Mouse (Mus musculus): ENCODE results near the gene 1700042G07Rik.

Gene 1700042G07Rik

DNA sequence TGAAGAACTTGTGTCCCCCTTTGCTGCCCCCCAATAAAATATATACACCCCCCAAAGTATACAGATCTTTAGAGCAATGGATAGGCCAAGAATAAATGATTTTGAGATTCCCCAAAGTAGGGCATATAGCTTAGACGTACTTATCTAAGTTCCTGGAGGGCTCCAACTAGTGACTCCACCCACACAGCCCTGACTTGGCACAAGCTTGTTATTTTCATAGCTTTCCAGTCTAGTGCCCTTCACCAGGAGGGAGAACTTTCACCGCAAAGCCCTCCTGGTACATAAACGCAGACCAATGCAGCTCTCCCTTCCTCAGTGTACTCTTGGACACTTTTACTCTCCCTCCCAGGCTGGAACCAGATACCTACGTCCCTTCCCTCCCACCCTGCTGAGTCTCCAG, 11.0 kb upstream of the 1700042G07Rik start:
- DNase-seq (ENCODE audit: low spot score in 2 of 2), result no peak

GRCm38 (mm10) chr4:116164759-116165554, 8.2 kb upstream of the 1700042G07Rik start:
- DNase-seq (ENCODE audit: low spot score in 2 of 2), result no peak

DNA sequence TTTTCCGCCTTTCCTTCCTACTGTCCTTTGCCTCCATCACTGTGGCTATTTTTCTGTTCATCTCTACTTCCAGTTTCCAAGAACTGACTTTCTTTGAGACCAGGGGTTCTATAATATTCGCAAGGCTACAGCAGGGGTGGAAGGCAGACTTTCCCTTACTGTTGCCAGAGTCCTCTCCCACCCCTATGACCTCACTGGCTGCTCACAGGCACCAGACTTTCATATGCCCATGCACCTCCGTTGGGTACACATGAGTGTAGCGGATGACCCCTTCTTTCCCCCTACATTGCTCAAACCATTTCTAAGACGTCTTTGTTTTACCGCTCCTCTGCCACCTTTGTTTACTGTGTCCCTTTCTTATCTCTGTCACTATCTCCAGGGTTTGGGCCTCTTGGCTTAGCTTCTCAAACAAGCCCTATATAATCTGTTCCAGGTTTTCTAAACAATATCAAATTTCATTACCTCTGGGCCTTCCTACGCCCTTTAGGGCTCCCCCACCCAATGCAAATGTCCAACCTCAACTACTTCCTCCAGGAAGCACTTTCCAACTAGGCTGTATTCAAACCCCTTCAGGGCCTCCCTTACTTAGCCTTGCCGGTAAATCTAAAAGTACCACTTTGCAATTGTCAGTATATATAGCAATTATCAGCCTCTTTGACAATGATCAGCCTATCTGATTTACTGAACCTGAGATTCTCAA, 7.3 kb upstream of the 1700042G07Rik start:
- DNase-seq (ENCODE audit: low spot score in 2 of 2), result no peak

GRCm38 (mm10) chr4:116167404-116167803, 5.8 kb upstream of the 1700042G07Rik start, which contains the start of gene Tspan1:
Tspan1 (minus strand) TSS chr4:116167601.
- peak in 1 of 2 experiments; percentile 45 for DNase-seq (ENCODE audit: low spot score in 2 of 2)

GRCm38 (mm10) chr4:116168617-116169352, 4.4 kb upstream of the 1700042G07Rik start:
- DNase-seq (ENCODE audit: low spot score in 2 of 2), result peak; percentile 53 to 72

DNA sequence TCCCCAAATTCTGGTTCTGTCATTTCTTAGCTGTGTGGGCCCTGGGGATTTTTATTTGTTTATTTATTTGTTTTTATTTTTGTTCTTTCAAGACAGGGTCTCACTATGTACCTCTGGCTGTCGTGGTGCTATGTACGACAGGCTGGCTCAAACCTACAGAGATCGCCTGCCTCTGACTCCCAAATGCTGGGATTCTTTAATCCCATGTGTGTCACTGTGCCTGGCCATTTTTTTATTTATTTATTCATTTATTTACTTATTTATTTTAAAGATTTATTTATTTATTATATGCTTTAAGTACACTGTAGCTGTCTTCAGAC, 3.9 kb upstream of the 1700042G07Rik start:
- DNase-seq (ENCODE audit: low spot score in 2 of 2), result no peak

DNA sequence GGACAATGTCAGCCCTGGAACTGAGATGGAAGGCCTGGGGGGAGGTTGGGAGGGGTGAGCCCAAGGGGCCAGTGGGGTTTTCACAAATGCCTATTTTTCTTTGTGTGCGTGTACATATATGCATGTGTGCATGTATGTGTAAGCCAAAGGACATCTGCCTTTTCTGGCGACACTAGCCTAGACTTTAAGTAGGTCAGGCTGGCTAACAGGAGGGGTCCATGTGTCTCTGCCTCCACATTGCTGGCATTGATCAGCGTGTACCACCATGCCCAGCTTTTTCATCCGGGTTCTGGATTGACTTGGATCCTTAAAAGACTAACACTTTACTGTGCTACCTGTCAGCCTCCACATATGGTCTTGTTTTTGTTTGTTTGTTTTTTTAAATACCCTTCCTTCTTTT, 580 bp downstream of the 1700042G07Rik start:
- no peak for DNase-seq (ENCODE audit: low spot score in 2 of 2)

GRCm38 (mm10) chr4:116174466-116175116, 1.4 kb downstream of the 1700042G07Rik start:
- no peak for DNase-seq (ENCODE audit: low spot score in 2 of 2)

DNA sequence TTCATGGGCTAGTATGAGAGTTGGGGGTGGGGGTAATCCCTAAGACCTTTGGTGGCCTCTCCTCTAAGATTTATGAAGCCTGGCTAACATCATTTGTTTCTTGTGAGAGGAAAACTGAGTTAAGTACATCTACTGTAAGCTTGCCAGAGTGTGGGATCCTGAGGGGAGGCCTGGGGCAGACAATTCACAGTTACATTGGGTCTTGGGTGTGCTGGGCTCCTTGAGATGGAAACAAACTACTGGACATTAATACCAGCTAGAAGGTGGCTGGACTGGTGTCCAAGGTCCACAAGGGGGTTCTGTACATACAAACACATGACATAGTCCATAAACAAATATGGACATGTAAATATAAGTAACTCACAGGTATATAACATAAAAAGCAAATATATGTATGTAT, 2.0 kb downstream of the 1700042G07Rik start:
- DNase-seq (ENCODE audit: low spot score in 2 of 2), result no peak

DNA sequence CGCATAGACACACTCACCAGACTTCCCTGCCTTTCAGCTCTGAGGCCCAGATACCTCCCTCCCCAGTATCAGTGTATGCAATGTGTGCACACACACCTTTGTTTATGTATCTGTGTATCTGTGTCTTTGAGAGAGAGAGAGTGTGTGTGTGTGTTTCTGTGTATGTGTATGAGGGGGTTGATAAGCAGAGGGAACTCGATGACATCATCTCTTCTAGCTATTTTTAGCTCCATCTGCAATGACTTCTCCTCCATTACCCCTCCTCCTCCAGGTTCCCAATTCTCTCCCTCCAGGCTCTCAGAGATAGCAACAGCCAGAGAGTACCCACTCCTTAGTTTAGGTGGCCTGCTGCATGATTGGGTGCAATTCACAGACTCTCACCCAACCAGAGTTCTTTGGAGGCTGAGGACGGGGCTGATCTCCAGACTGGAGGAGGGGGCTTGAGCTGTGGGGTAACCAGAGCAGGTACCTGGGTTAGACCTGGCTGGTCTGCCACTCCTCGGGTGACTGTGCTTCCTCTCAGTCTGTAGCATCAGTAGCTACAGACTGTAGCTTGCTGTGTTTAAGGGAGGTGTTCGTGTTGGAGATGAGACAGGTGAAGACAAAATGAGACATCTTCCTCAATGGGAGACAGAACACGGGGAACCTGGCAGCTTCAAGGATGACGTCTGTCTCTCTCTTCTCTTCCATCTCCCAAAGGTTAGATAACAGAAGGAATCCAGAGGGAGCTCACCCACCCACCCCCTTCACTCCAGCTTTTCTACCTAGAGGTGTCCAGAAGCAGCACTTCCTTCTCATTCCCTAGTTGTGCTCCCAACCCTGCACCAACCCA, 2.8 kb downstream of the 1700042G07Rik start:
- no peak for DNase-seq (ENCODE audit: low spot score in 2 of 2)

DNA sequence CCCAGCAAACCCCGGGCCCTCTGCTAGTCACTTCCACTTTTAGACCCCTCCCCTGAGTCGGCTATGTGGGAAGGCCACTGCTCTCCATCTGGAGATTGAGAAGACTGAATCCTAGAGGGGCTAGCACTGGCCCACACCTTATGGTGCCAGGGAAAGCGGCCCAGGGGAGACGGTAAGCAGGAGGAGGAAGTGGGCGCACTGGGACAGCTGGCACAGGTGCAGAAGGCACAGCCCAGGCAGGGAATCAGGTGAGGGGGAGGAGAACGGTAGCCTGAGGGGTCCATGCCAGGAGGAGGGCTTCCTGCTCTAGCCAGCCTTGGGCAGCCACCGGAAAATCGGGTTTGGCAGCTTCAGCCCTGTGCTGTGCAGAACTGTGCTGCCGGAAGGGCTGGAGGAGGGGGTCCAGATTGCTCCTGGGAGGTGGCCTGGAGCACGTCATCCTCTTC, 3.4 kb downstream of the 1700042G07Rik start:
- DNase-seq (ENCODE audit: low spot score in 2 of 2), result peak; percentile 80

GRCm38 (mm10) chr4:116177140-116177539, 4.0 kb downstream of the 1700042G07Rik start:
- peak in 1 of 2 experiments; percentile 68 for DNase-seq (ENCODE audit: low spot score in 2 of 2)

- no peak for DNase-seq (ENCODE audit: low spot score in 2 of 2)
These were observed 8.9 kb downstream of the 1700042G07Rik start for GRCm38 (mm10) chr4:116182079-116182478.

GRCm38 (mm10) chr4:116182745-116183144, 9.6 kb downstream of the 1700042G07Rik start:
- no peak for DNase-seq (ENCODE audit: low spot score in 2 of 2)

DNA sequence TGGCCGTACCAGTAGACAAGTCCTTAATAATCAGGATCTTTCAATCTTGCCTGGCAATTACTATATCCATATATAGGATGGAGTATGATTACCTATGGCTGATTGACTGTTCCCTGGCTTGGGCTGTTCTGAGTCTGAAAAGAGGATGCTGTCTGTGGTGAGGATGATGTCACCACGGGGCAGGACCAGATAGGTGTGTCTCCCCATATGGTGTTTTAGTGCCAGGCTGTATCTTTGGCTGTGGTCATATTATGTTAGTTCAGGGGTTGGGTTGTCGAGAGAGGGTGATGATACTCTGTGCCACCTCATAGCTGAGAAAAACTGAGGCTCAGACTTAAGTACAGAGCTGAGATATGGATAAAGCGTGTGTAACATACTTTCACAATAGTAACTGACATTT, 11.9 kb downstream of the 1700042G07Rik start:
- DNase-seq (ENCODE audit: low spot score in 2 of 2), result no peak

DNA sequence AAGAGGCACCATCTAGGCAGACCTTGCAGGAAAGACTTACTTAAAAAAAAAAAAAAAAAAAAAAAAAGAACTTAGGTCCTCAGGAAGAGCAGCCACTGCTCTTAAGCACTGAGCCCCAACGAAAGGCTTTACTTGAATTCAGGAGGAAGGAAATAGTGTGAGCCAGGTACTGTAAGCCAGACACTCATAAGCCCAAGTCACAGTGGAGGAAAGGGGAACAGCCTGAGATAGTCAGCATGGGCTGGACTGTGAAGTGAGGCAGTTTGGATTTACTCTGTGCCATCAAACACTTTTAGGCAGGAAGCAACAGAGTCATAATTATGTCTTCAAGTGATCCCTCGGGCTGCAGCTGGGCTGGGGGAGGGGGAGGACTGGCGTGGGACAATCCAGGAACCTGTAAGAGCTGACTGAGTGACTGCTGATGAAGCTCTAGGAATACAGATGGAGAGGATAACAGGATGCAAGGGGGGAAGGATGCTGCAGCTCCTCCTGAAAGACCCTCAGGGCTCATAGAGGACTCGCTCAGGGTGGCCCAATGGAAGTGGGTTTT, 19.2 kb downstream of the 1700042G07Rik start:
- DNase-seq (ENCODE audit: low spot score in 2 of 2), result no peak

DNA sequence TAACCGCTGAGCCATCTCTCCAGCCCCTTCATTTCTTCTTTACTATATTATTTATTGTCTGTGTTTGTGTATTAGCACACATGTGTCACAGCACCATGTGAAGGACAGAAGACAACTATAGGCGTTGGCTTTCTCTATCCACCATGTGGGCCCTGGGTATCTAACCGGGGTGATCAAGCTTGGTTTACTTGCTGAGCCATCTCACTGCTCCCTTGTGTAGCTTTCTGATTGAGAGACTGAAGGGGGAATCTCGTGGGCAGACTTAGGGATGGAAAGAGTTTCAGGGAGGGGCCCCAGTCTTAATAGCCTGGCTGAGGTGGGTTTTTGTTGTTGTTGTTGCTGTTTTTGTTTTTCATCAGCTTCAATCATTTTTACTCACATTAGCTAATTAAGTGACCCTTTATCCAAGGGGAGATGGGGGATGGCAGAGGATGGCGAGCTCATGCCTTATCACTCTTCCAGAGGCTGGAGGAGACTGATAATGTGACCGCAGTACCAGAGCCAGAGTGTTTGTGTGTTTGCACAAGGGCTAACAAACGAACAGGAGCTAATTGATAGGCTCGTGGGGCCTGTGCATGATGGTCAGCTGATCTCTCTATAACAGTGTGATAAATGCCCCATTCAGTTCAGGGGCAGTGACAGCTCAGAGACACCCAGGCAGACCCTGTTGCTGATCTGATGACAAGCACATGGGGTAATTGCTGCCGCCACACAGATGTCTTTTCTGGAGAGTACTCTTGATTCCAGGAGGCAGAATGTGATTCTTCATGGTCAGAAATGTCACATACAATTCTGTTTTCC, 20.6 kb downstream of the 1700042G07Rik start:
- DNase-seq (ENCODE audit: low spot score in 2 of 2), result no peak

DNA sequence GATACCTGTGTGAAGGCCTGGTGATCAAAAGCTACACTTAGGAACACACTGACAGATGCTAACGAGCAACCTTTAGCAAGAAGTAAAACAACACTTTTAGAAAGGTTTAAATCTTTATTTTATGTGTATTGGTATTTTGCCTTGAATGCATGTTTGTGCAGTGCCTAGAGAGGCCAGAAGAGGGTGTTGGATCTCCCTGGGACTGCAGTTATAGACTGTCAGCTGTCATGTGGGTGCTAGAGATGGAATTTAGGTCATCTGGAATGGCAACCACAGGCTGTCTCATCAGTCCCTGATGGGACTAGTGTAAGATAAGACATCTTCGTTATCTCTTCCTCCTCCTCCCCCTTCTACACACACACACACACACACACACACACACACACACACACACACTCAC, 25.2 kb downstream of the 1700042G07Rik start:
- DNase-seq (ENCODE audit: low spot score in 2 of 2), result no peak

DNA sequence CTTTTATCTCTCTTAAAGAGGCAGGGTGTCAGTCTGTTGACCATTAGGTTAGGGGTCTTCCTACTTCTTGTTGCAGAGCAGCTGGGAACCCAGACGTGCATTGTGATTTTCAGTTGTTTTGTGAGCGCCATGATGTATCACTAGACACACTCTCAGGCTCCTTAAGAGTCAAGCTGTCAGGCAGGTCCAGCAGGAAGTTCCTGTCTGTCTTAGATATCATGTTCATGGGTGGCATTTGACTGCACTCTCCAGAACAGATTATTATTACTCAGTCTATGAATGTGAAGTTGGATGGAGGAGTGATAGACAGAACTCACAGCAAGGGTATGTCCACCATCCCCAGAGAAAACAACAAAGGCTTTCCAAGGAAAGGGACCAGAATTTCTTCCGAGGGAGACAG, 31.2 kb downstream of the 1700042G07Rik start:
- DNase-seq (ENCODE audit: low spot score in 2 of 2), result no peak

DNA sequence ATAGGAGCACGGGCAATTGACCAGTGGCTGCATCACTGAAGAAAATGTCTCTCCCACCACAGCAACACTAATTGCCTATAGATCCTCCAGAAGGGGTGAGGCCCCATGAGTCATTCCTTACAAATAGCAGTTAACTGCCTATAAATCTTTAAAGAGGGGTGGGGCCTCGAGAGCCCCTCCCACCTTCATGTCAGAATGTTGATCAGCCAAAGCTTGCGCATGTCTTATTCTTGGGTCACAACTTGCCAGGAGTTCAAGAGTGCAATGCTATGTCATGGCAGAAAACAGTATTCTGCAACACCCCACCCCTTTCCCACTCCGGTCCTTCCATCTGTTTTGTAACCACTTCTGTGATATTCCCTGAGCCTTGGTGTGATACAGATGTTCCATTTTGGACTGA, 33.4 kb downstream of the 1700042G07Rik start:
- DNase-seq (ENCODE audit: low spot score in 2 of 2), result no peak
